Mouse (Mus musculus): ENCODE measurements at regions not wholly inside any gene's neighbourhood (a gene's known extent, or its start where the extent isn't known, plus 50 kb on each side); places are given as distances from the start of the nearest gene placed in this dataset.

DNA sequence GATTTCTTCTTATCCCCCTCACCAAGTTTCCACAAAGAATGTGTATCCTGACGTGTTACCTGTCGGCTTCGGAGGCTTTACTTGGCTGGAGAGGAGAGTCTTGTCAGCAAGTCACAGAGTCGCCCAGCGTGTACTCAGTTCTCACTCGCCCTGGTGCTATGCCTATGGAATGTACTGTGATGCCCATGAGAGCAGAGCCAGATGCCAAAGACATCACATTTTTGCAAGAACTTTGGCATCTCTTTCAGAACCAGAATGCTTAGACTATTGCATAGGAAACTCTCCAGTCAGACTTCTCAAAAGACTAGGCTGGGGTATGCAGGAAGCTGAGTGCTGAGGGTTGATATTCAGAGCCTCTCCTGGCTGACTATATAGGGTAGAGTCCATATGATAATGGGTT lies 99.3 kb upstream of the Tsc22d2 start:
- TF ChIP-seq CTCF (IDR thresholded peaks at IDR 0.05; ENCODE audit: extremely low read depth, insufficient read depth, low read length) (no peak), POLR2A (IDR thresholded peaks at IDR 0.05; ENCODE audit: extremely low read depth, insufficient read depth, low read length) (no peak)
